Mouse (Mus musculus): ENCODE results near the gene Sae1. TPM values are rescaled to one million over a fixed set of nuclear protein-coding genes. Genes with fewer than 3 reads are reported as not detected.
"Not testable (repeated sequence)": the region's sequence is repeated elsewhere in the genome, so short reads cannot be mapped to it uniquely, and the experiment has no call there.

Gene Sae1
- polyA plus RNA-seq, 1 experiment from 2014 or later: 359 TPM

- H3K4me3 ChIP-seq: peak overlapping the region; percentile 92
- under 1% methylated on average over 77 of the region's 77 CpGs for WGBS
Measured at GRCm38 (mm10) chr7:16399820-16400688, 12.4 kb upstream of the Sae1 start.

DNA sequence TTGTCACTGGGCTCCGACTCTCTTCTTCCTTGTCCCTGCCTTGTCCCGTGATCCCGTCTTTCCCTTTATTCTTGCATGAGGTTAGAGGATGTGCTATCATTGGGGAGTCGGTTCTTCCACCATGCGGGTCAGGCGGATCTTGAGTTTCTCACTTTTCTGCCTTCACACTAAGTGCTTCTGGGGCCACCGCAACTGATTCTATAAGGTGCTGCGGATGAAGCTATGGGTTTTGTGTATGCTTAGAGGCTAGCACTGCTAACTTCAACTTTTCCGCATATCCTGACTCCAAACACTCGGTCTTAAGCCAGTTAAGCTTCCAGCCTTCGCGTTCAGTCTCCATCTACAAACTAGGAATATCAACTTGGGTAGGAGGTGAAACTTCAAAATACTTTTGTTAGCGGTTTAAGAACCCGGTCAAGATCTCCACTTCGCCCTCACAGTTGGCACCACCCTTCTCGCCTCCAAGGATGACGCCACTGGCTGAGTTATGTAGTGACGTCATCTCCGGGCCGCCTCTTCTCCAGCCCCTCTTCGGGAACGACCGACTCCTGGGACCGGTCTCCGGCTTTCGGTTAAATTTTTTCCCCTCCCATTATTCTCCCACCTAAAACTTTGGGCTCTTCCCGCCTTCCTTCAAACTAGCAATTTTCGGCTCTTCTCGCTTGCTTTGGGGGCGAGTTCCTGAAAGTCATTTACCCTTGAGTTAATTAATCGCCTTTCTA is 11.7 kb upstream of the Sae1 start:
- no peaks in the 10 kb centered on the region for H3K9me3 ChIP-seq
- H3K27ac ChIP-seq: peak overlapping the region; percentile 100
- peaks cover 18% of the 10 kb centered on the region for H3K4me1 ChIP-seq
- no peaks in the 10 kb centered on the region for H3K36me3 ChIP-seq
- H3K4me3 ChIP-seq: peak overlapping the region; percentile 92
- peak; percentile 97 for DNase-seq (ENCODE audit: low spot score)
- under 1% methylated on average over 31 of the region's 31 CpGs for WGBS
- H3K27me3 ChIP-seq (ENCODE audit: insufficient read depth, poor library complexity, severe bottlenecking): no peaks in the 10 kb centered on the region

More at GRCm38 (mm10) chr7:16399820-16400688, 12.4 kb upstream of the Sae1 start:
- peak; percentile 99 for DNase-seq (ENCODE audit: low spot score)
- H3K27ac ChIP-seq: peak overlapping the region; percentile 100
- H3K9me3 ChIP-seq: no peaks in the 10 kb centered on the region
- no peaks in the 10 kb centered on the region for H3K27me3 ChIP-seq (ENCODE audit: insufficient read depth, poor library complexity, severe bottlenecking)
- H3K4me1 ChIP-seq: peaks cover 26% of the 10 kb centered on the region
- no peaks in the 10 kb centered on the region for H3K36me3 ChIP-seq

DNA sequence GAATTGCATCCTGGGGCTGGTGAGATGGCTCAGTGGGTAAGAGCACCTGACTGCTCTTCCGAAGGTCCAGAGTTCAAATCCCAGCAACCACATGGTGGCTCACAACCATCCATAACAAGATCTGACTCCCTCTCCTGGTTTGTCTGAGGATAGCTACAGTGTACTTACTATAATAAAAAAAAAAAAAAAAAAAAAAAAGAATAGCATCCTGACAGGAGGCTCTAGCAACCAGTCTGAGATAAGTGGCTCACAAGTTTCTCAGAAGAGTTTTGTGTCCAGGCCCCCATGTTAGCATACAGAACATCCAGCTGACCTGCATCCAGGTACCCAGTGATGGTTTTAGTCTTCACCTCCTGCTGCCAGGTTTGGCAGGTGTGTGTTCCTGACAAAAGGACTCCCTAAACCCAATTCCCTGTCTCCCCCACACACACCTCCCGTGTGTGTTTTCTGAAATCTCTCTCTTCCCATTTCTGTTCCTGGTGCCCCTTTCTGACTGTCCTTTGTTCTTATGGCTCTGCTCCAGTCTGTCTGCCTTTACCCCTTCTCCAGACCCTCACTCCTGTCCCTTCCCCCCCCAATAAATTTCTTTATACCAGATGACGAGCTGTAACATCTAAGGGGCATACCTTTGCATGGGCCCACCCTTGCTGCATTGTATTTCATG is 10.9 kb upstream of the Sae1 start:
- Histone ChIP-seq H3K27ac (peak overlapping the region; percentile 100), H3K9me3 (no peaks in the 10 kb centered on the region), H3K4me1 (peaks cover 12% of the 10 kb centered on the region), H3K4me3 (peak overlapping the region; percentile 92), H3K36me3 (no peaks in the 10 kb centered on the region), H3K27me3 (ENCODE audit: insufficient read depth, poor library complexity, severe bottlenecking) (no peaks in the 10 kb centered on the region)
- DNase-seq (ENCODE audit: low spot score): no peak
- 48% methylated on average over 3 of the region's 3 CpGs for WGBS

- WGBS: 72% methylated on average over 4 of the region's 4 CpGs
- peaks cover 5% of the 10 kb centered on the region for H3K4me1 ChIP-seq
Measured at GRCm38 (mm10) chr7:16397465-16397864, 9.9 kb upstream of the Sae1 start.

DNA sequence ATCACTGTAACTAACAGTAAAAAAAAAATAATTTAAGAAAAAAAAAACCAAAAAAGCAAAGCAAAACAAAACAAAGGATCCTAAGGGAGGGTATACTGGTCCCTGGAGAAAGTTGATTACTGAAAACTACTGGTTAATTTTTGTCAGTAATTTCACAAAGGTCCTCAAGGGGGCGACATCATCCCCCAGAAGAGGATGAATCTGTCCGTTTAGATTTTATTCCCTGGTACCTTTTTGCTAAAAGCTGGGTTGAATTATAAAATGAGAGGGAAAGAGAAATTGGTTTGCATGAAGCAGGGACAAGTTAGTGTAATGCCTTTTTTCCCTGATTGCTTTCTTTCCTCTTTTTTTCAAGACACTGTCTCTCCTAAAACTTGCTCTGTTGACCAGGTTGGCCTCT is 8.3 kb upstream of the Sae1 start:
- 4% methylated on average over 2 of the region's 2 CpGs for WGBS
- Histone ChIP-seq H3K27me3 (ENCODE audit: insufficient read depth, poor library complexity, severe bottlenecking) (no peaks in the 10 kb centered on the region), H3K9me3 (no peaks in the 10 kb centered on the region), H3K4me1 (peaks cover 5% of the 10 kb centered on the region), H3K36me3 (no peaks in the 10 kb centered on the region), H3K27ac (no peak overlapping the region), H3K4me3 (no peak overlapping the region)
- no peak for DNase-seq (ENCODE audit: low spot score)

More at GRCm38 (mm10) chr7:16397465-16397864, 9.9 kb upstream of the Sae1 start:
- no peak for DNase-seq (ENCODE audit: low spot score)
- no peaks in the 10 kb centered on the region for H3K27me3 ChIP-seq (ENCODE audit: insufficient read depth, poor library complexity, severe bottlenecking)
- no peak overlapping the region for H3K4me3 ChIP-seq
- no peak overlapping the region for H3K27ac ChIP-seq
- H3K36me3 ChIP-seq: no peaks in the 10 kb centered on the region
- H3K9me3 ChIP-seq: no peaks in the 10 kb centered on the region

GRCm38 (mm10) chr7:16392923-16393322 is 5.3 kb upstream of the Sae1 start:
- H3K9me3 ChIP-seq: no peaks in the 10 kb centered on the region
- H3K36me3 ChIP-seq: no peaks in the 10 kb centered on the region
- no peaks in the 10 kb centered on the region for H3K4me1 ChIP-seq
- H3K27ac ChIP-seq: no peak overlapping the region
- no peak overlapping the region for H3K4me3 ChIP-seq
- no peak for DNase-seq (ENCODE audit: low spot score)
- no peaks in the 10 kb centered on the region for H3K27me3 ChIP-seq (ENCODE audit: insufficient read depth, poor library complexity, severe bottlenecking)
- 39% methylated on average over 4 of the region's 4 CpGs for WGBS

- not testable (repeated sequence) for H3K36me3 ChIP-seq; H3K4me3 ChIP-seq; H3K9me3 ChIP-seq; DNase-seq (ENCODE audit: low spot score); H3K27ac ChIP-seq; H3K27me3 ChIP-seq (ENCODE audit: insufficient read depth, poor library complexity, severe bottlenecking)
- WGBS: 80% methylated on average over 2 of the region's 2 CpGs
- peaks cover 12% of the 10 kb centered on the region for H3K4me1 ChIP-seq
Measured at GRCm38 (mm10) chr7:16389942-16390341, 2.3 kb upstream of the Sae1 start.

GRCm38 (mm10) chr7:16376505-16376904 is 11.1 kb downstream of the Sae1 start:
- no peaks in the 10 kb centered on the region for H3K27me3 ChIP-seq (ENCODE audit: insufficient read depth, poor library complexity, severe bottlenecking)

GRCm38 (mm10) chr7:16374989-16375388 is 12.6 kb downstream of the Sae1 start:
- H3K27ac ChIP-seq: no peak overlapping the region
- no peak for DNase-seq (ENCODE audit: low spot score)
- no peaks in the 10 kb centered on the region for H3K9me3 ChIP-seq
- H3K4me3 ChIP-seq: no peak overlapping the region
- 61% methylated on average over 5 of the region's 5 CpGs for WGBS
- H3K36me3 ChIP-seq: peaks cover 90% of the 10 kb centered on the region
- H3K27me3 ChIP-seq (ENCODE audit: insufficient read depth, poor library complexity, severe bottlenecking): no peaks in the 10 kb centered on the region
- H3K4me1 ChIP-seq: no peaks in the 10 kb centered on the region

More at GRCm38 (mm10) chr7:16376505-16376904, 11.1 kb downstream of the Sae1 start:
- WGBS: 100% methylated on average over 1 of the region's 1 CpGs
- no peak overlapping the region for H3K4me3 ChIP-seq
- peaks cover 88% of the 10 kb centered on the region for H3K36me3 ChIP-seq
- H3K27ac ChIP-seq: no peak overlapping the region
- H3K9me3 ChIP-seq: no peaks in the 10 kb centered on the region
- H3K4me1 ChIP-seq: no peaks in the 10 kb centered on the region
- DNase-seq (ENCODE audit: low spot score): no peak

DNA sequence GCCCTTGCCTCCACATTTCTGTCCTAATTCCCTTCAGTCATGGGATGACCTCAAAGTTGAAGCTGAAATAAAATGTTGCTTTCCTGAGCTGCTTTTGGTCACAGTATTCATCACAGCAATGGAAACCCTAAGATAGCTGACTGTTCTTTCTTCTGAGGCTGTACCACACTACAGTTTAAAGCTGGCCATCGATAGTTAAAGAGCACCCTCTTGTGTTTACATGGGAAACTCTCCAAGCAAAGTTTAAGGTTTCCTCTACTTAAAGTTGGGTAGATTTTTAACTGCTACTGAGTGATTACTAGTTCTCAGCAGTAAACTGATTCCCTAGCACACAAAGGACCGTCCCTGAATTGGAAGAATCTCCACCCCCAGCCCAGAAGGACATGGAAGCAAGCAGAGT is 13.9 kb downstream of the Sae1 start:
- Histone ChIP-seq H3K27me3 (ENCODE audit: insufficient read depth, poor library complexity, severe bottlenecking) (no peaks in the 10 kb centered on the region), H3K4me3 (no peak overlapping the region), H3K36me3 (peaks cover 94% of the 10 kb centered on the region), H3K9me3 (no peaks in the 10 kb centered on the region), H3K27ac (no peak overlapping the region), H3K4me1 (no peaks in the 10 kb centered on the region)
- 74% methylated on average over 2 of the region's 2 CpGs for WGBS
- DNase-seq (ENCODE audit: low spot score): no peak

DNA sequence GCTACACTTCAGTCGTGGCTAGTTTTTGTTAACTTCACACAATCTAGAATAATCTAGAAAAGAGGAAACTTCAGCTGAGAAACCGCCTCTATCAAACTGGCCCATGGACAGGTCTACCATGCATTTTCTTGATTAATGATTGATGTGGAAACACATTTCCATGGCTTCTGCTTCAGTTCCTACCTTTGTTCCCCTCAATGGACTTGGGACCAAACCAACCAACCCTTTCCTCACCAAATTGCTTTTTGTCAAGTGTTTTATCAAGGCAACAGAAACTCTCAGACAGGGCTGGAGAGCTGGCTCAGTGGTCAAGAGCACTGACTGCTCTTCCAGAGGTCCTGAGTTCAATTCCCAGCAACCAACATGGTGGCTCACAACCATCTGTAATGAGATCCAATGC is 17.0 kb downstream of the Sae1 start:
- Histone ChIP-seq H3K36me3 (peaks cover 94% of the 10 kb centered on the region), H3K27me3 (ENCODE audit: insufficient read depth, poor library complexity, severe bottlenecking) (no peaks in the 10 kb centered on the region), H3K27ac (no peak overlapping the region), H3K9me3 (no peaks in the 10 kb centered on the region), H3K4me3 (no peak overlapping the region), H3K4me1 (no peaks in the 10 kb centered on the region)
- DNase-seq (ENCODE audit: low spot score): no peak
- WGBS: 95% methylated on average over 2 of the region's 2 CpGs

GRCm38 (mm10) chr7:16368835-16369234 is 18.8 kb downstream of the Sae1 start:
- Histone ChIP-seq H3K27ac (no peak overlapping the region), H3K4me3 (no peak overlapping the region), H3K36me3 (peaks cover 93% of the 10 kb centered on the region), H3K4me1 (peaks cover 5% of the 10 kb centered on the region; the same call in 1 of the 2 replicates), H3K9me3 (no peaks in the 10 kb centered on the region), H3K27me3 (ENCODE audit: insufficient read depth, poor library complexity, severe bottlenecking) (no peaks in the 10 kb centered on the region)
- no peak for DNase-seq (ENCODE audit: low spot score)
- 90% methylated on average over 2 of the region's 2 CpGs for WGBS

- Histone ChIP-seq H3K27me3 (ENCODE audit: insufficient read depth, poor library complexity, severe bottlenecking) (no peaks in the 10 kb centered on the region), H3K27ac (no peak overlapping the region), H3K4me1 (peaks cover 5% of the 10 kb centered on the region; the same call in 1 of the 2 replicates), H3K4me3 (no peak overlapping the region), H3K36me3 (peaks cover 90% of the 10 kb centered on the region), H3K9me3 (no peaks in the 10 kb centered on the region)
- 83% methylated on average over 4 of the region's 4 CpGs for WGBS
- no peak for DNase-seq (ENCODE audit: low spot score)
Measured at GRCm38 (mm10) chr7:16366669-16367068, 20.9 kb downstream of the Sae1 start.

Measured in heart, embryonic 10.5 days (tissue).